Mouse (Mus musculus): ENCODE data around the gene Rap1b.
A peak's percentile ranks its signal among the peaks of the same experiment; 100 is the strongest.

Gene Rap1b

GRCm38 (mm10) chr10:117856001-117856720 is 10.3 kb upstream of the Rap1b start:
- no peak for DNase-seq

- DNase-seq, result no peak
Measured at GRCm38 (mm10) chr10:117852648-117853192, 6.9 kb upstream of the Rap1b start.

GRCm38 (mm10) chr10:117848981-117849380 is 3.1 kb upstream of the Rap1b start:
- DNase-seq, result no peak

- DNase-seq, result no peak
Measured at GRCm38 (mm10) chr10:117846796-117847195, 961 bp upstream of the Rap1b start.

- no peak for DNase-seq
Measured at GRCm38 (mm10) chr10:117846260-117846632, 411 bp upstream of the Rap1b start.

- peak; percentile 54 for DNase-seq
Measured at GRCm38 (mm10) chr10:117844782-117845596, 846 bp downstream of the Rap1b start.

GRCm38 (mm10) chr10:117844279-117844678 is 1.6 kb downstream of the Rap1b start:
- DNase-seq, result no peak

- DNase-seq, result no peak
Measured at GRCm38 (mm10) chr10:117843690-117844089, 2.1 kb downstream of the Rap1b start.

GRCm38 (mm10) chr10:117841765-117842164 is 4.1 kb downstream of the Rap1b start:
- no peak for DNase-seq

GRCm38 (mm10) chr10:117840431-117840995 is 5.3 kb downstream of the Rap1b start:
- no peak for DNase-seq

- DNase-seq, result no peak
Measured at GRCm38 (mm10) chr10:117839737-117840136, 6.1 kb downstream of the Rap1b start.

- DNase-seq, result no peak
Measured at GRCm38 (mm10) chr10:117838924-117839323, 6.9 kb downstream of the Rap1b start.

GRCm38 (mm10) chr10:117836354-117836753 is 9.5 kb downstream of the Rap1b start:
- DNase-seq, result no peak

GRCm38 (mm10) chr10:117835453-117835852 is 10.4 kb downstream of the Rap1b start:
- DNase-seq, result no peak

- no peak for DNase-seq
Measured at GRCm38 (mm10) chr10:117830797-117831196, 15.0 kb downstream of the Rap1b start.

GRCm38 (mm10) chr10:117829472-117830155 is 16.2 kb downstream of the Rap1b start:
- DNase-seq, result no peak

- no peak for DNase-seq
Measured at GRCm38 (mm10) chr10:117829022-117829421, 16.8 kb downstream of the Rap1b start.

GRCm38 (mm10) chr10:117828536-117828935 is 17.3 kb downstream of the Rap1b start:
- DNase-seq, result no peak

- no peak for DNase-seq
Measured at GRCm38 (mm10) chr10:117824647-117825046, 21.2 kb downstream of the Rap1b start.

GRCm38 (mm10) chr10:117824139-117824538 is 21.7 kb downstream of the Rap1b start:
- DNase-seq, result no peak

GRCm38 (mm10) chr10:117823321-117823720 is 22.5 kb downstream of the Rap1b start:
- DNase-seq, result no peak

GRCm38 (mm10) chr10:117818600-117818999 is 27.2 kb downstream of the Rap1b start:
- no peak for DNase-seq

GRCm38 (mm10) chr10:117816721-117817120 is 29.1 kb downstream of the Rap1b start:
- DNase-seq, result no peak

Measured in layer of hippocampus, adult 9-11 months (tissue).